Mouse (Mus musculus): ENCODE data around the gene Calm3. TPM values are rescaled to one million over a fixed set of nuclear protein-coding genes. Genes with fewer than 3 reads are reported as not detected.
A peak's percentile ranks its signal among the peaks of the same experiment; 100 is the strongest.
"Not testable (repeated sequence)": the region's sequence is repeated elsewhere in the genome, so short reads cannot be mapped to it uniquely, and the experiment has no call there.

Calm3 gene
- polyA plus RNA-seq, 1 experiment from 2014 or later, result 134 TPM

- Histone ChIP-seq H3K36me3 (ENCODE audit: insufficient read depth, low read length) (no peaks in the 10 kb centered on the region), H3K9ac (ENCODE audit: low read depth, low read length) (no peak overlapping the region), H3K4me1 (replicated peaks; ENCODE audit: insufficient read depth, low read length) (no peaks in the 10 kb centered on the region), H3K27ac (no peak overlapping the region), H3K27me3 (ENCODE audit: insufficient read depth, low read length) (no peaks in the 10 kb centered on the region), H3K9me3 (replicated peaks; ENCODE audit: low read length) (no peaks in the 10 kb centered on the region), H3K4me3 (replicated peaks; ENCODE audit: low read depth, low read length) (no peak overlapping the region), H3K4me2 (ENCODE audit: low read length) (no peak overlapping the region)
- no peak for ATAC-seq (replicated peaks; ENCODE audit: low FRiP score, low read depth)
- DNase-seq (ENCODE audit: low spot score), result no peak
- whole genome bisulfite sequencing, result 86% methylated on average over 4 of the region's 4 CpGs
- TF ChIP-seq CTCF (IDR thresholded peaks at IDR 0.05; ENCODE audit: low read depth), result no peak
Measured at GRCm38 (mm10) chr7:16955712-16956111, 31.8 kb upstream of the Calm3 start.

- not testable (repeated sequence) for H3K27ac ChIP-seq; DNase-seq (ENCODE audit: low spot score); H3K9me3 ChIP-seq (replicated peaks; ENCODE audit: low read length); H3K36me3 ChIP-seq (ENCODE audit: insufficient read depth, low read length); ATAC-seq (replicated peaks; ENCODE audit: low FRiP score, low read depth); H3K4me2 ChIP-seq (ENCODE audit: low read length); H3K27me3 ChIP-seq (ENCODE audit: insufficient read depth, low read length); H3K4me3 ChIP-seq (replicated peaks; ENCODE audit: low read depth, low read length); H3K4me1 ChIP-seq (replicated peaks; ENCODE audit: insufficient read depth, low read length); H3K9ac ChIP-seq (ENCODE audit: low read depth, low read length)
- WGBS, result 63% methylated on average over 2 of the region's 2 CpGs
Measured at GRCm38 (mm10) chr7:16953776-16954175, 29.9 kb upstream of the Calm3 start.

- H3K27ac ChIP-seq, result no peak overlapping the region
- H3K9ac ChIP-seq (ENCODE audit: low read depth, low read length), result no peak overlapping the region
- H3K4me1 ChIP-seq (replicated peaks; ENCODE audit: insufficient read depth, low read length), result peaks cover 22% of the 10 kb centered on the region
- WGBS, result 25% methylated on average over 18 of the region's 18 CpGs
- no peaks in the 10 kb centered on the region for H3K9me3 ChIP-seq (replicated peaks; ENCODE audit: low read length)
- ATAC-seq (replicated peaks; ENCODE audit: low FRiP score, low read depth) (peak; percentile 84), DNase-seq (ENCODE audit: low spot score) (peak; percentile 93)
- H3K27me3 ChIP-seq (ENCODE audit: insufficient read depth, low read length), result peaks cover 19% of the 10 kb centered on the region
- no peaks in the 10 kb centered on the region for H3K36me3 ChIP-seq (ENCODE audit: insufficient read depth, low read length)
- peak; percentile 84 for TF ChIP-seq CTCF (IDR thresholded peaks at IDR 0.05; ENCODE audit: low read depth)
- peak overlapping the region; percentile 27; the same call in 1 of the 2 replicates for H3K4me2 ChIP-seq (ENCODE audit: low read length)
- no peak overlapping the region for H3K4me3 ChIP-seq (replicated peaks; ENCODE audit: low read depth, low read length)
Measured at GRCm38 (mm10) chr7:16950861-16951635, 27.1 kb upstream of the Calm3 start.

- peak; percentile 35; the same call in 1 of the 2 replicates for ATAC-seq (replicated peaks; ENCODE audit: low FRiP score, low read depth)
- H3K4me2 ChIP-seq (ENCODE audit: low read length), result peak overlapping the region; percentile 51
- TF ChIP-seq CTCF (IDR thresholded peaks at IDR 0.05; ENCODE audit: low read depth), result peak; percentile 93
- H3K4me3 ChIP-seq (replicated peaks; ENCODE audit: low read depth, low read length), result peak overlapping the region; percentile 12; the same call in 1 of the 2 replicates
- peaks cover 30% of the 10 kb centered on the region for H3K4me1 ChIP-seq (replicated peaks; ENCODE audit: insufficient read depth, low read length)
- peak overlapping the region; percentile 35; the same call in 1 of the 2 replicates for H3K9ac ChIP-seq (ENCODE audit: low read depth, low read length)
- peak; percentile 79 for DNase-seq (ENCODE audit: low spot score)
- H3K27me3 ChIP-seq (ENCODE audit: insufficient read depth, low read length), result peaks cover 28% of the 10 kb centered on the region
- 12% methylated on average over 29 of the region's 29 CpGs for WGBS
- no peaks in the 10 kb centered on the region for H3K36me3 ChIP-seq (ENCODE audit: insufficient read depth, low read length)
- no peaks in the 10 kb centered on the region for H3K9me3 ChIP-seq (replicated peaks; ENCODE audit: low read length)
- H3K27ac ChIP-seq, result no peak overlapping the region
Measured at GRCm38 (mm10) chr7:16949908-16950841, 26.3 kb upstream of the Calm3 start.

- Histone ChIP-seq H3K36me3 (ENCODE audit: insufficient read depth, low read length) (no peaks in the 10 kb centered on the region), H3K4me3 (replicated peaks; ENCODE audit: low read depth, low read length) (no peak overlapping the region), H3K9me3 (replicated peaks; ENCODE audit: low read length) (no peaks in the 10 kb centered on the region), H3K4me1 (replicated peaks; ENCODE audit: insufficient read depth, low read length) (peaks cover 37% of the 10 kb centered on the region), H3K27me3 (ENCODE audit: insufficient read depth, low read length) (peaks cover 30% of the 10 kb centered on the region), H3K9ac (ENCODE audit: low read depth, low read length) (no peak overlapping the region), H3K27ac (no peak overlapping the region), H3K4me2 (ENCODE audit: low read length) (no peak overlapping the region)
- TF ChIP-seq CTCF (IDR thresholded peaks at IDR 0.05; ENCODE audit: low read depth), result no peak
- WGBS, result 75% methylated on average over 8 of the region's 8 CpGs
- ATAC-seq (replicated peaks; ENCODE audit: low FRiP score, low read depth) (no peak), DNase-seq (ENCODE audit: low spot score) (no peak)
Measured at GRCm38 (mm10) chr7:16948923-16949458, 25.1 kb upstream of the Calm3 start.

GRCm38 (mm10) chr7:16947959-16948361 lies 24.0 kb upstream of the Calm3 start:
- H3K27ac ChIP-seq, result no peak overlapping the region; the same call in 1 of the 2 replicates
- H3K36me3 ChIP-seq (ENCODE audit: insufficient read depth, low read length), result no peaks in the 10 kb centered on the region
- no peak for DNase-seq (ENCODE audit: low spot score)
- H3K4me2 ChIP-seq (ENCODE audit: low read length), result peak overlapping the region; percentile 49; the same call in 1 of the 2 replicates
- no peak overlapping the region; the same call in 1 of the 2 replicates for H3K4me3 ChIP-seq (replicated peaks; ENCODE audit: low read depth, low read length)
- no peaks in the 10 kb centered on the region for H3K9me3 ChIP-seq (replicated peaks; ENCODE audit: low read length)
- H3K27me3 ChIP-seq (ENCODE audit: insufficient read depth, low read length), result peaks cover 30% of the 10 kb centered on the region
- ATAC-seq (replicated peaks; ENCODE audit: low FRiP score, low read depth), result no peak
- peaks cover 37% of the 10 kb centered on the region for H3K4me1 ChIP-seq (replicated peaks; ENCODE audit: insufficient read depth, low read length)
- TF ChIP-seq CTCF (IDR thresholded peaks at IDR 0.05; ENCODE audit: low read depth), result no peak
- WGBS, result 29% methylated on average over 4 of the region's 4 CpGs
- H3K9ac ChIP-seq (ENCODE audit: low read depth, low read length), result no peak overlapping the region
